Mouse (Mus musculus) left cerebral cortex, adult 2 months (tissue): ENCODE measurements around the gene Dot1l. TPM values are rescaled to one million over a fixed set of nuclear protein-coding genes. Genes with fewer than 3 reads are reported as not detected.

Experiments used
- DNase-seq, 2 experiments: peaks; one replicate each; pipeline ENCODE4 v3.0.0; 2021 to 2022; ENCODE audit warnings: low spot score in 2 of 2, mixed read lengths in 1 of 2; ENCODE audit errors: extremely low spot score in 1 of 2
- H3K27ac ChIP-seq: fragments of 200-600 bp; 2 replicates; pipeline ENCODE4 v1.8.1; 2022
- H3K4me3 ChIP-seq: fragments of 200-600 bp; 2 replicates; pipeline ENCODE4 v1.8.1; 2022
- CTCF ChIP-seq: fragments of 200-600 bp; IDR thresholded peaks from 2 replicates; pipeline ENCODE4 v1.8.1; 2022; ENCODE audit warnings: antibody characterized with exemption, mild to moderate bottlenecking, moderate library complexity
- intact Hi-C: fragments of 180-260 bp; cut with DNase I; formaldehyde crosslinking; loops from one replicate; pipeline ENCODE4 v1.15.1; 2025
- microRNA-seq, 2 experiments: library from miRNA; unstranded; fragments of <30 nt; microRNA quantifications; one replicate each; pipeline ENCODE4 v1.2.0; 2021
- total RNA-seq, 2 experiments: library from RNA; stranded (reverse); gene quantifications; 2 replicates each; pipeline ENCODE4 v1.2.3; 2021

The Dot1l gene
- total RNA-seq, 2 experiments from 2014 or later: 64.6 to 75.3 TPM

GRCm38 (mm10) chr10:80843931-80844547 lies 89.0 kb downstream of the Dot1l start, which contains the start of gene Lingo3:
Lingo3 (minus strand) TSS chr10:80844039.
- Histone ChIP-seq H3K27ac (peak within 1 kb of the TSS; percentile 84), H3K4me3 (peak within 1 kb of the TSS; percentile 60)
- TF ChIP-seq CTCF: no peak
- peak; percentile 71 to 74 for DNase-seq
- intact Hi-C loops: no loop called here

Small RNA genes within 50 kb of the gene (microRNA-seq; reads per million reads assigned to microRNA genes)
- 2.7 to 4.8 reads per million in 2 experiments for gene Mir1982

Other genes with a start within 250 kb of the Dot1l start
- gene Atp8b3, start 216.1 kb upstream of the Dot1l start, total RNA-seq: under 1 TPM; 0.11 to 0.63 TPM
- gene Rexo1, start 193.6 kb upstream of the Dot1l start, total RNA-seq: 10 to 100 TPM; 46.5 to 51.3 TPM
- gene Klf16, start 177.9 kb upstream of the Dot1l start, total RNA-seq: 10 to 100 TPM; 48.2 to 59.7 TPM
- 100 to 1,000 TPM; 185 to 191 TPM for gene Abhd17a, start 164.9 kb upstream of the Dot1l start, total RNA-seq
- 10 to 100 TPM; 41.5 to 44.8 TPM for gene Scamp4, start 152.3 kb upstream of the Dot1l start, total RNA-seq
- gene Adat3, start 152.3 kb upstream of the Dot1l start, total RNA-seq: 1 to 10 TPM; 1.3 to 5.6 TPM
- gene Gm49322, start 149.2 kb upstream of the Dot1l start, total RNA-seq: 1 to 10 TPM; 2.7 to 4.2 TPM
- gene Csnk1g2, start 132.4 kb upstream of the Dot1l start, total RNA-seq: 100 to 1,000 TPM; 244 to 251 TPM
- gene Btbd2, start 98.1 kb upstream of the Dot1l start, total RNA-seq: 10 to 100 TPM; 85.1 to 96.7 TPM
- 10 to 100 TPM; 42.8 to 48.8 TPM for gene Mknk2, start 77.1 kb upstream of the Dot1l start, total RNA-seq
- 10 to 100 TPM; 13.6 to 15.5 TPM for gene Mob3a, start 53.2 kb upstream of the Dot1l start, total RNA-seq
- 10 to 100 TPM; 45.0 to 46.0 TPM for gene Izumo4, start 53.0 kb upstream of the Dot1l start, total RNA-seq
- gene Ap3d1, start 12.9 kb upstream of the Dot1l start, total RNA-seq: 100 to 1,000 TPM; 150 to 151 TPM
- 10 to 100 TPM; 42.0 to 48.7 TPM for gene Sf3a2, start 43.0 kb downstream of the Dot1l start, total RNA-seq
- 10 to 100 TPM; 68.2 to 71.0 TPM for gene Plekhj1, start 43.4 kb downstream of the Dot1l start, total RNA-seq
- gene Amh, start 50.0 kb downstream of the Dot1l start, total RNA-seq: 1 to 10 TPM; 1.9 to 3.8 TPM
- 1 to 10 TPM; 5.9 to 7.4 TPM for gene Jsrp1, start 58.3 kb downstream of the Dot1l start, total RNA-seq
- 100 to 1,000 TPM; 476 to 536 TPM for gene Oaz1, start 71.5 kb downstream of the Dot1l start, total RNA-seq
- gene Lingo3, start 88.8 kb downstream of the Dot1l start, total RNA-seq: 10 to 100 TPM; 38.3 to 42.8 TPM
- 10 to 100 TPM; 40.0 to 43.2 TPM for gene Lsm7, start 100.0 kb downstream of the Dot1l start, total RNA-seq
- gene Sppl2b, start 100.1 kb downstream of the Dot1l start, total RNA-seq: 10 to 100 TPM; 55.6 to 62.5 TPM
- gene Tmprss9, start 116.6 kb downstream of the Dot1l start, total RNA-seq: under 1 TPM; 0.18 to 0.19 TPM
- 100 to 1,000 TPM; 136 to 138 TPM for gene Timm13, start 145.8 kb downstream of the Dot1l start, total RNA-seq
- 10 to 100 TPM; 20.0 to 20.3 TPM for gene Lmnb2, start 163.0 kb downstream of the Dot1l start, total RNA-seq
- 10 to 100 TPM; 24.0 to 36.0 TPM for gene Gadd45b, start 174.9 kb downstream of the Dot1l start, total RNA-seq